Mouse (Mus musculus) mammary gland, adult 2 months (tissue): Measurements from ENCODE around the gene 9330182L06Rik. TPM values are rescaled to one million over a fixed set of nuclear protein-coding genes. Genes with fewer than 3 reads are reported as not detected.

Source experiments
- polyA plus RNA-seq: library from polyadenylated mRNA; depleted of rRNA; stranded (reverse); fragments of >200 nt; gene quantifications from 2 replicates; pipeline ENCODE4 v1.2.3, GENCODE M21; 2012; ENCODE audit warnings: low replicate concordance; rRNA removed

The 9330182L06Rik gene
- polyA plus RNA-seq = 0.06 and 0.17 TPM in 2 replicates

GRCm38 (mm10) chr5:9265586-9266279 lies at the start of gene 9330182L06Rik:
9330182L06Rik (plus strand) TSS chr5:9266118.

Other genes starting within 250 kb of the 9330182L06Rik start
- 37.4 and 46.5 TPM in 2 replicates for gene Tmem243, start 165.4 kb upstream of the 9330182L06Rik start, polyA plus RNA-seq
- gene Dmtf1, start 104.3 kb upstream of the 9330182L06Rik start, polyA plus RNA-seq = 7.1 and 24.7 TPM in 2 replicates